Mouse (Mus musculus): ENCODE measurements around the gene Car11. TPM values are rescaled to one million over a fixed set of nuclear protein-coding genes. Genes with fewer than 3 reads are reported as not detected.

Gene Car11
- total and polyA plus RNA-seq, 3 experiments = 0.77 to 1.5 TPM; not detected in 1

DNA sequence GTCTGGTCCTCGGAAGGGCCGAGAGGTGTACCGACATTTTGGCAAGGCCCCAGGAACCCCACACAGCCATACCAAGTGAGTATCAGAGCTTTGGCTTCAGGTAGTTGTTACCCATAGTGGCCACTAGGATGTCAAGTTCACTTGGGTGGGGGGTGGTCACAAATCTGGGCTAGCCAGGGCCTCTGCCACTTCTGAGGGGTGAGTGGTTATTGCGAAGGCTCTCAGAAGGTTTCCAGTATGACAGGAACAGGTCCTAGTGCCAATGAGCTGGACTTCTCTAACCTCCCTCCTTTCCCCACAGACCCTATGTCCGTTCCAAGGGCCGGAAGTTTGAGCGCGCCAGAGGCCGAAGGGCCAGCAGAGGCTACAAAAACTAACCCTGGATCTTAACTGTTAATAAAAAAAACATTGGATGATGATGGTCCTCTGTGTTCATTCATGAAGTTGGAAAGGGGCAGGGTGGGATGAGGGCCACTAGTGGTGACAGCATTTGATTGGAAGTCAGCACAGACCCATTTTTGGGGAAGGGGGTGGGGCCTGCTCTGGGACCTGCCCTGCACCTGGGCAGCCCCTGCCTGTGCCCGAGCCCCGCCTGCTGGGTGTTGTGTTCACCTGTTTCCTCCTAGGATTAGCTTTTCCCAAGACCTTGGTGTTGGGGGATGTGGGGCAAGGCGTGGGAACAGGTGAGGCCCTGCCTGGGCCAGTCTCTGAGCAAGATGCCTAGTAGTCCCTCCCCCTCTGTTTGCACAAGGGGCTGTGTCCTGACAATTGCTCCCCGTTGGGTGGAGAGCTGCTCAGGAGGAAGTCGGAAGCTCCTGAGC, 21.0 kb downstream of the Car11 start, which contains the start of gene Fam83e:
Gene Fam83e, plus strand, starts transcription at position 800 of the 821 bp plus-strand sequence.
- Histone ChIP-seq H3K27me3 (ENCODE audit: control insufficient read depth in 1 of 2, insufficient read depth in 2 of 2, low read length in 2 of 2) (no peaks in the 10 kb centered on the region), H3K4me1 (ENCODE audit: control insufficient read depth in 1 of 2, insufficient read depth in 2 of 2, low read length in 2 of 2) (peaks cover 0 to 3% of the 10 kb centered on the region in 2 experiments; a peak in 1 of 4 replicates), H3K27ac (ENCODE audit: control insufficient read depth, low read depth, low read length) (no peak within 1 kb of the TSS), H3K9ac (ENCODE audit: control insufficient read depth, low read depth, low read length, poor library complexity, severe bottlenecking) (peak within 1 kb of the TSS; percentile 87; the same call in 1 of the 2 replicates), H3K79me2 (ENCODE audit: control insufficient read depth, insufficient read depth, low read length, poor library complexity) (peaks cover 40% of the 10 kb centered on the region), H3K4me3 (ENCODE audit: control insufficient read depth in 1 of 2, insufficient read depth in 1 of 2, low read depth in 2 of 2, low read length in 2 of 2) (peak within 1 kb of the TSS in 1 of 2 experiments; percentile 69; a peak in 2 of 4 replicates), H3K9me3 (replicated peaks; ENCODE audit: insufficient read depth, low read length) (no peaks in the 10 kb centered on the region), H3K36me3 (ENCODE audit: control insufficient read depth in 1 of 2, insufficient read depth in 2 of 2, low read length in 2 of 2) (peaks cover 2% of the 10 kb centered on the region in 2 experiments; a peak in 3 of 4 replicates)
- DNase-seq (ENCODE audit: low read depth, low spot score) = peak; percentile 46
- TF ChIP-seq GATA1 (IDR thresholded peaks at IDR 0.05; ENCODE audit: low read depth, low read length) = no peak
- peak in 2 of 3 experiments; percentile 4 to 23; a peak in 3 of 6 replicates for TF ChIP-seq CTCF (IDR thresholded peaks at IDR 0.05 in 2 of 3, conservative IDR thresholded peaks at IDR 0.05 in 1 of 3; ENCODE audit: control insufficient read depth in 1 of 3, insufficient read depth in 1 of 3, low read depth in 2 of 3, low read length in 3 of 3, poor library complexity in 1 of 3, severe bottlenecking in 1 of 3)
- TF ChIP-seq POLR2A (IDR thresholded peaks at IDR 0.05; ENCODE audit: control insufficient read depth in 1 of 2, insufficient read depth in 1 of 2, low read depth in 1 of 2, low read length in 2 of 2, poor library complexity in 1 of 2) = peak in 1 of 2 experiments; percentile 54; a peak in 1 of 4 replicates

DNA sequence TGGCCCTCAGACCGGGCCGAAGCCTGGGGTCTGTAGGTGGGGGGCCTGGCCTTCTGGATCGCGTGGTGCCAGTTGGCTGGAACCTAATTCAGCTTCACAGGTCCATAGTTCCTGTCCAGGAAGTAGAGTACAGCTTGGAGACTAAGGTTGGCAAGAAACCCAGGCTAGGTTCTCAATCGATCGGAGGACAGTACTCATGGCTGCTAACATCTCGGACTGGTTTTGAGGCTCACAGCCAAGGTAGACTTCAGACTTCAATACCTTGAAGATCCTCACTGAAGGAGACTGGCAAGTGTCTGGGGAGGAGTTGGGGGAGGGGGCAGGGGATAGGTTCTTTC, 21.6 kb downstream of the Car11 start:
- Histone ChIP-seq H3K79me2 (ENCODE audit: control insufficient read depth, insufficient read depth, low read length, poor library complexity) (peaks cover 34% of the 10 kb centered on the region), H3K9ac (ENCODE audit: control insufficient read depth, low read depth, low read length, poor library complexity, severe bottlenecking) (no peak overlapping the region), H3K9me3 (replicated peaks; ENCODE audit: insufficient read depth, low read length) (no peaks in the 10 kb centered on the region), H3K27ac (ENCODE audit: control insufficient read depth, low read depth, low read length) (no peak overlapping the region), H3K27me3 (ENCODE audit: control insufficient read depth in 1 of 2, insufficient read depth in 2 of 2, low read length in 2 of 2) (no peaks in the 10 kb centered on the region), H3K36me3 (ENCODE audit: control insufficient read depth in 1 of 2, insufficient read depth in 2 of 2, low read length in 2 of 2) (peaks cover 2% of the 10 kb centered on the region in 2 experiments; a peak in 3 of 4 replicates), H3K4me3 (ENCODE audit: control insufficient read depth in 1 of 2, insufficient read depth in 1 of 2, low read depth in 2 of 2, low read length in 2 of 2) (no peak overlapping the region), H3K4me1 (ENCODE audit: control insufficient read depth in 1 of 2, insufficient read depth in 2 of 2, low read length in 2 of 2) (no peaks in the 10 kb centered on the region)
- TF ChIP-seq CHD2 (IDR thresholded peaks at IDR 0.05; ENCODE audit: low read length) = peak; percentile 18; the same call in 1 of the 2 replicates
- no peak for TF ChIP-seq POLR2AphosphoS5 (IDR thresholded peaks at IDR 0.05; ENCODE audit: borderline replicate concordance, low read depth, low read length)
- TF ChIP-seq POLR2A (IDR thresholded peaks at IDR 0.05; ENCODE audit: control insufficient read depth in 1 of 2, insufficient read depth in 1 of 2, low read depth in 1 of 2, low read length in 2 of 2, poor library complexity in 1 of 2) = peak in 1 of 2 experiments; percentile 29; a peak in 1 of 4 replicates
- no peak for TF ChIP-seq MYB (IDR thresholded peaks at IDR 0.05; ENCODE audit: low read depth, low read length)
- TF ChIP-seq BHLHE40 (IDR thresholded peaks at IDR 0.05; ENCODE audit: borderline replicate concordance, low read depth, low read length) = no peak
- TF ChIP-seq ZC3H11A (IDR thresholded peaks at IDR 0.05; ENCODE audit: low read depth, low read length) = no peak
- TF ChIP-seq EP300 (IDR thresholded peaks at IDR 0.05; ENCODE audit: low read depth in 1 of 2, low read length in 2 of 2) = no peak
- no peak for TF ChIP-seq ELF1 (IDR thresholded peaks at IDR 0.05; ENCODE audit: low read depth, low read length)
- TF ChIP-seq JUND (IDR thresholded peaks at IDR 0.05; ENCODE audit: low read depth, low read length) = no peak
- TF ChIP-seq POLR2AphosphoS2 (IDR thresholded peaks at IDR 0.05; ENCODE audit: low read length) = peak; percentile 93
- TF ChIP-seq USF2 (IDR thresholded peaks at IDR 0.05; ENCODE audit: borderline replicate concordance in 1 of 2, insufficient read depth in 1 of 2, low read depth in 1 of 2, low read length in 2 of 2) = no peak
- no peak for TF ChIP-seq MXI1 (IDR thresholded peaks at IDR 0.05; ENCODE audit: low read depth, low read length)
- TF ChIP-seq HCFC1 (IDR thresholded peaks at IDR 0.05; ENCODE audit: low read depth, low read length) = no peak
- TF ChIP-seq ZNF384 (IDR thresholded peaks at IDR 0.05; ENCODE audit: low read depth, low read length) = no peak
- peak; percentile 42 for DNase-seq (ENCODE audit: low read depth, low spot score)

All from MEL (cell line).